Mouse (Mus musculus) cerebellum, adult 9-10 months (tissue): ENCODE data around the gene Gm21915.
A peak's percentile ranks its signal among the peaks of the same experiment; 100 is the strongest.

Experiments used
- DNase-seq: peaks from one replicate; pipeline ENCODE4 v3.0.0; 2022

The Gm21915 gene

DNA sequence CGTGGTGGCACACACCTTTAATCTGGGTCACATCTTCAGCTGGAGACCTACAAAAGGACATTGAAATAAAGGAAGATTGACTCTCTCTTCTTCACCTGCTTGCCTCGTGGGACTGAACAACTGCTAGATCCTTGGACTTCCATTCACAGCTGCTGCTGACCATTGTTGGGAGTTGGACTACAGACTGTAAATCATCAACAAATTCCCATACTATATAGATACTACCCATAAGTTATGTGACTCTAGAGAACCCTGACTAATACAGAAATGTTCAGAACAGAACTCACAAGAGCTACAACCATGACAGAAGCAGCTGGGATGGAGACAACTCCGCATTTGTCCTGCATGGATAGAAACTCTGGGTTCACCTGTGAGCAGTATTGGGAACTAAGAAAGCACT is at the start of gene Gm21915:
TSS of gene Gm21915 (plus strand) at position 301 of the 400 bp plus-strand sequence.
- no peak for DNase-seq

DNA sequence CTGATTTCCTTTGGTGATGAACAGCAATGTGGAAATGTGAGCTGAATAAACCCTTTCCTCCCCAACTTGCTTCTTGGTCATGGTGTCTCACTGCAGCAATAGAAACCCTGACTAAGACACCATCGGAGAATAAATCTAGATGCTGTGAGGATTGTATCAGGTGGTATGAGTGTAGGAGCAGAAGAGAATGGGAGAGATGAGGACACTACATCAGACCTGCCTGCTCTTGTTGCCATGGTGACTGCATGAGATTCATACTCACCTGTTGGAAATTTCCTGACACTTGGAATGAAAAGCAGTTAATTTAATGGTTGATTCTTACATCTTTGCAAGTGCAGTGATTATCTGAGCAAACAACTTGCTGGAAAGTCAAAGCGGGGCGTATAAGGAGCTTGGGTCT is 48.1 kb upstream of the Gm21915 start:
- DNase-seq: no peak

DNA sequence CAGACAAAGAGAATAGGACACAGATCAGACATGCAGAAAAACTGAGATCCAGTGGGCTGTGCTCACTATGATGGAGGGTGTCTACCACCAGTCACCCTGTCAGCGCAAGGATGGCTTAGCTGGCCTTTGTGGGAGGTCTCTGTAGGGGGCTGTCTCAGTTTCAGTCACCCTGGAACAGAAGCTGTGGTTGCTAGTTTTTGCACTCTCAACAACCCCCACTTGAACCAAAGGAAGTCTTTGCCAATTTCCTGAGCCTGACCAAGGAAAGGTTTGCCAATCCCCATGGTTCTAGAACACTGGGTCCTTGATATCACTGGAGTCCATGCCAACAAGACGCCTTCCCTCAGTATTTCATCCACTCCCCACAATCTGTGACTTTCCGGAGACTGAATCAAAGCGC is 47.6 kb upstream of the Gm21915 start:
- no peak for DNase-seq

DNA sequence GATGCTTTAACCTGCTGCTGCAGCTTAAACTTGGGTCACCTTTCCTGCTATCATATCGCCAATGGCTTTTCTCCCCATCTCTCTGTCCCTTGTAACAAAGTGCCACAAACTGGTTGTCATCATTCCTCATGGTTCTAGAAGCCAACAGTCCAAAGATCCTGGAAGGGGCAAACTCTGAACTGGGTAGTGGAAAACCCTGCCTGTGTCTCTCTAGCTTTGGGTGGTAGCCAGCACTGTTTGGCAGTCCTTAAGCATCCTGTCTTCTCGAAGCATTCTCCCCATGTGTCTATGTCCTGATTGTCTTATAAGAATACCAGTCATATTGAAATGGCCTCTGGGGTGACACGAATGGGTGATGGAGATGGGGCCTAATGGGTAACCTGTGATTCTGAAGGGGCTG is 45.1 kb upstream of the Gm21915 start:
- no peak for DNase-seq

DNA sequence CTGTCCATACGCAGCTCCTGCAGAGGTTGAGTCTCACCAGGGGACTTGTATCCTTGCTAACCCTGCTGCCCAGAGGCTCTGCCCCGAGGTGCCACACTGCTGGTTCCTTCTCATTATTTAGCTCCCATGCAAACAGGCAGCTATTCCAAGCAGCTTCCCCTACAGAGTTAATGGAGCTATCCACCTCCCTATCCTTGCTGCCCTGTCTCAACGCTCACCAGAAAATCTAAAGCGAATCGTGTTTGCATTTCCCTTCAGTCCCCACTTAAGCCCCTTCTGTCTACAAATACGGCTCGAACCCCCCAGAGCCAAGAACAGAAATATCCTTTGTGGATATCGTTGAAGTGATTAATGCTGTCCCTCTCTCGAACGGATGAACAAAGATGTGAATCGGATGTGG is 43.8 kb upstream of the Gm21915 start:
- no peak for DNase-seq

DNA sequence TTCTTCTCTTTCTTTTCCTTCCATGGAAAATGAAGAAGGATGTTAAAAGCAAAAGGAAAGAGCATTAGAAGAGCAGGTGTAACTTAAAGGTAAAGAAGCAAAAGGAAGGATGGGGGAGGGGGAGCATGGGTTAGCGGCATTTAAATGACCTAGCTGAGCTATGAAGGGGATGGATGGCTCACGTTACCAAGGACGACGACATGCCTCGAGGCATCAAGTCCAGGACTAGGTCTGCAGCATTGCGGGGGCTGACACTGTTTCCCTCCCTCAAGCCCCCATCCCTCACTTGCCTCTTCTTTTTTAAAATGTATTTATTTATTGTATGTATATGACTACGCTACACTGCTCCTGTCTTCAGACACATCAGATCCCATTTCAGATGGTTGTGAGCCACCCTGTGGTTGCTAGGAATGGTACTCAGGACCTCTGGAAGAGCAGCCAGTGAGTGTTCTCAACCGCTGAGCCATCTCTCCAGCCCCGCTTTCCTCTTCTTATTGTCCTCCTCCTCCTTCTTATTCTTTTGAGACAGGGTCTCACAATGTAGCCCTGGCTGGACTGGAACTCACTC is 43.2 kb upstream of the Gm21915 start:
- no peak for DNase-seq

DNA sequence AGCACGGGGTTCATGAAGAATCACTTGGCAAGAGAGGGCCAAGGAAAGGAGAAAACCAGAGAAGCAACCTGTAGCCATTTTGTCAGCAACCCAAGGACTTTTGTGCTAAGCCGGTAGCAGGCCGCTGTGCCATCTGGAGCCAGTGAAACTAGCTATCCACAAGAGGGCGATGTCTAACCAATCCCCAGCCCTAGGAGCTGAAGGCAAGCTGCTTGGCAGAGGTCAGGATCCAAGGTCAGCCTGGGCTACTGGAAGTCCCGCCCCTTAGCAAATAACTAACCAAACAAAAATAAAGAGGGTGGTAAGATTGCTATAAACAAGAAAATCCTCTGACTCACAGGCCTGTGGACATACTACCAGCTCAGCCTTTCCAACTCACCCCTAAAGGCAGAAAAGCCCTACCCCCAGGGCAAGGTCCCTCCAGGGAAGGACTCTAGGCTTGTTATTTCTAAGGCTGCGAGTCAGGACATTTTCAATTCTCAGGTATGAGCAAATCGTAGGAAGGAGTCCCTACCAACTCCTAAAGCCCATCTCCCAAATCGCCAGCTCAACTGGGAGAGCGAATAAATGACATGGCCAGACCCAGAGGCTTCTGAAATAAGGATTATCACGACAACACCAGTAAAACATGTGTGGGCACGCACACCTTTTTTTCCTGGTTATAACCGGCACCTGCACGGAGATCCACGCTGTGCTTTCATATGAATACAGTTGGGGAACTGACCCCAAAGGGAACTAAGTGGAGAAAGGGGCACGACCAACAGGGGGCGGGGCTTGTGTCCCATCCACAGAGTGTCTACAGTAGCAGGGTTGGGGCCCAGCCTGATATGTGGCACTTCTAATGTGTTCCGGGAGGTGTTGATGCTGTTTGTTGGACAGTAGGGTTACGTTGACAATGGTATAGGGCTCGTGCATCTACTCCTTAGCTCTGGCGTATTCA is 42.0 kb upstream of the Gm21915 start:
- DNase-seq: peak; percentile 82

DNA sequence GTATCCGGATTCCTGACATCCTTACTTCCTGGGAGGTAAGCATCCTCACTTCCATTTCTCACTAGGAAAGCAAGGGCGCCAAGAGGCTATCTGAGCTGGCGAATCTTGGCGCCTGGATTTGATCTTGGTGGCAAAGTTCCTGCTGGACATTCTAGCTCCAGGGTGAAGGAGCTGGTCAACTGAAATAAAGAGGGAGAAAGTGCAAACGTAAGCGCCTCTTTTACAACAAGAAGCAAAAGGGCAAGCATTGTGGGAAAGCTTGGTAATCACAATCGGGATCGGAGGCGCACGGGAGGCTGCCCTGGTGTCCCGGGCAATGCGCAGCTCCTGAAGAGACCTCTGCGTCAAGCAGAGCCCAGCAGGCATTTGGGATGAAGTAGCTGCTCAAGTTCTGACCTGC is 41.0 kb upstream of the Gm21915 start:
- DNase-seq: no peak

DNA sequence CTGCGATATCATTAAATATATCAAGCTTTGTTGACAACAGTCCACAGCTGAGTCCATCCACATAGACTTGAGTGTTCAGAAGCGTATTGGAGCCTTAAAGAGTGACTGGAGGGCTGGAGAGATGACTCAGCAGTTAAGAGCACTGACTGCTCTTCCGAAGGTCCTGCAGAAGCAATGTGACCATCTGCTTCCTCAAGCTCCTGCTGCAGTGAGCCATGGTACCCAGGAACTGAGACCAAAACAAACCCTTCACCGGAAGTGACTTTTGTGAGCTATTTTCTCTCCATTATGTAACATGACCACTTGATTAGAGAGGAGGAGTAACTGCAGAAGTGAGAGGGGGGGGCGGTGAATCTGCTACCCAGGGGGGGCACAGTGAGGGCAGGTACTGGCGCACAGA is 39.3 kb upstream of the Gm21915 start:
- DNase-seq: no peak

DNA sequence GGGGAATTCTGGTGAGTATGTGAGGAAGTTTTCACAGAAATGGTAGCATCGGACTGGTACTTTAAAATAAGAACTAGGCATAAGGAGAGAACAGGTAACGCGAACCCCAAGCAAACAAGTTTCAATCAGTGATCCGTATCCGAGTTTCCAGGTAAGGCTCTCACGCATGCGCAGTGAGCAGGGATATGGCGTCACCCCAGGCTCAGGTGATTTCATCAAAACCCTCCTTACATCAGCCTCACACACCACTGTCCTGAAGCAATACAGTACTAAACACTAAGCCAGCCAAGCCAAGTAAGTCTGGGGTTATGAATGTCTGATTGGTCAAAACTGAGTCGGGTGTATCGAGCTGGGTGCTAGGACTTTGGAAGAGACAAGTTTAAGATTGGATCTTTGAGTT is 38.9 kb upstream of the Gm21915 start:
- no peak for DNase-seq

DNA sequence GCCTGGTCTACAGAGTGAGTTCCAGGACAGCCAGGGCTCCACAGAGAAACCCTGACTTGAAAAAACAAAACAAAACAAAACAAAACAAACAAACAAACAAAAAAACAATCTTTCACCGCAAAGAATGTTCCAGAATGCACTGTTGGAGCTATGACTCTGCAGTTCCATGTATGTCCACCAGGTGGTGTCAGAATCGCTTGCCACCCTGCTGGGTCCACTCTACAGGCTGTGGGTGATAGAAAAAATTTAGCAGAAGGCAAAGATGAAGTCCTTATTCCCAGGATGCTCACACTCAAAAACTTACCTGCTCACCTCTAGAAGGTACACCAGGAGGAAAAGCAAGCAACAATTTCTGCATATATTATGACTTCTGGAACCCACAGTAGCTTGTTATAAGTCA is 34.4 kb upstream of the Gm21915 start:
- DNase-seq: peak; percentile 87

DNA sequence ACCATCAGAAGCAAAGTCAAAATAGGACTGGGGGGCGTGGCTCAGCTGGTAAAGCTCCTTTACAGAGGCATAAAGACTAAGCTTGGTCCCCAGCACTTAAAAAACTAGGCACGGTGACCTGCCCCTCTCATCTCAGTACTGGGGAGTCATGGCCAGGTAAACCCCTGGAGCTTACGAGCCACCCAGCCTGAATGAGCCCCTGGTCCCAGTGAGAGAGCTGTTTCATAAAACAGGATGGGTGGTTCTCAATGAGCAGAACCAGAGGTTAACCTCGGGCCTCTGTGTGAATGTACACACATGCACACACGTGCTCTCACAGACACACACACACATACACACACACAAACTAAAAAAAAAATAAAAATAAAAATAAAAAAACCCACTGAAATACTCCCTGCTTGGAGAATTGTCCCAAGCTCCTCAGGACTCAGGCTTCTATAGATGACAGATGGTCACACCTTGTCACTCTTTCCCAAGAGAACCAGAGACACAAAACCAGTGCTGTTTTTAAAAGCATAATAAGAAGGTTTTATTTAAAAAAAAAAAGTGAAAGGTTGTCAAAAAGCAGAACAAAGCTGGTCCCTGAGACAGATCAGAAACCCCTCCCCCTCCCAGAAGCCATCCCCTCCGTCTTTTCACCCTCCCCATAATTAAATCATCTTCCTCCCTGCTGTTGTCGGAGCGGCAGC is 32.6 kb upstream of the Gm21915 start:
- DNase-seq: no peak

DNA sequence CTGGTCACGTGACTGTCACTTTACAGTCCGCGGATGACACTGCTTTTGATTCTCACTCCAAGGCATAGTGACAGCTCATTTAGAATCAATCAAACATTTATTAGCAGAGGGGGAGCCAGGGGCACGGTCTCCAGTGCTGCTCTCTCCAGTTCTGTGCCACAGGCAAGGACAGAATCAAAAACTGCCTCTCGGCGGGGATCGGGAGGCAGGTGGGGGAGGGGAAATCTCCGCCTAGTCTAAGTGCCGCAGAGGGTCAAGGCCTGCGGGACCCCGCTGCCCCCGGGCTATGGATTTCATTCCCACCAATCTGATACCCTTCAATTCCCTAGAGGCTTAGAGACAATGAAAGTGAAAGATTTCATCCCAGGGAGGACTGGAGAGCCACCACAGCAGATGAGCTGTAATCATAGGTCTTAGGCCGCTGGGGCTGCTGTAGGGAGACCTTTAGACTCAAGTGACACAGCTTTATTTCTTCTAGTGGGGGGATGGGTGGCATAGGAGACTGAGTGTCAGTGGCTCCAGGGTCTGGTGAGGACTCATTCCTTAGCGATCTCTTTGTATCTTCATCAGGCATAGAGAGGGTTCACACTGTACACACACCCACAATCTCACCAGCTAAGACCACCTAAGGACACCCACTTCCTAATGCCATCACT is 31.9 kb upstream of the Gm21915 start:
- peak; percentile 77 for DNase-seq

DNA sequence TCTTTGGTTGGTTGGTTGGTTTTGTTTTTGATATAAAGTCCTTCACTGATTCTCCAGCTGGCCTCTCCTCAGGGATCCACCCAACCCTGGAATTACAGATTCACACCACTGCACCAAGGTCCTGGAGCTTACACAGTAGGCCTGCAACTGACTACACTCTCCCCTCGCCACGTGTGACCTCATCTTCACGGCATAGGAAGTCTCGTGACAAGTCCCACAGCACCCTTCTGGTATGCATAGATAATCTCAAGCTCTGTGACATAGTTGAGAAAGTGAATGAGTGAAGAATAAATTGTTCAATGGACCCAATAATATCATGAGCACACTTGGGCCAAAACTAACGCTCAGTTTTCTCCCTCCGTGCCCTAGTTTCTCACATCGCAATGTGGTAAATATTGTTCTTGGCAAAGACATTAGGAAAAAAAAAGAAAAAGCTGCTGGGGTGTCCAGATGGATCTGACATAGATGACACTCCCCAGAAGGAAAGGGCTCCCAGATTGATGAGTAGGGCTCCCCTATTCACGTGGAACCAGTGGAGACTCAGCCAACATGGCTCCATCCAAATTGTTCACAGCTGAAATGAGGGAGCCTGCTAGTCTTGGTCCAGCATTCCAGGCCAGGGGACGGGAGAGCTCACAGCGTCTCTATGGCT is 30.8 kb upstream of the Gm21915 start:
- DNase-seq: peak; percentile 73

DNA sequence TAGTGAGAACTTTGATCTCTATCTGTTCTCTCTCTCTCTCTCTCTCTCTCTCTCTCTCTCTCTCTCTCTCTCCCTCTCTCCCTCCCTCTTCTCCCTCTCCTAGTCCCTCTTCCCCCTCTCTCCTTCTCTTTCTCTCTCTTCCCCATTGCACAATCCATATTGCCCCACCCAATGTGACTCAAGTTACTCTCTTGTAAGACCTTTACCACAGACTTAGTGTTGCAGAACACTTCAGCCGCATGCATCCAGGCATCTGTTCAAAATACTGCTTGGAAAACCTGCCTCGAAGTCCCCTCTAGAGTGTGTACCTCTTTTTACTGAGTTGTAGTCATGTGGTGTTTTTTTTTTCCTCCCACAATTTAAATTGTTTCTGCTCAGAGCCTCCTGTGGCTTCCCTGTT is 29.1 kb upstream of the Gm21915 start:
- DNase-seq: no peak

DNA sequence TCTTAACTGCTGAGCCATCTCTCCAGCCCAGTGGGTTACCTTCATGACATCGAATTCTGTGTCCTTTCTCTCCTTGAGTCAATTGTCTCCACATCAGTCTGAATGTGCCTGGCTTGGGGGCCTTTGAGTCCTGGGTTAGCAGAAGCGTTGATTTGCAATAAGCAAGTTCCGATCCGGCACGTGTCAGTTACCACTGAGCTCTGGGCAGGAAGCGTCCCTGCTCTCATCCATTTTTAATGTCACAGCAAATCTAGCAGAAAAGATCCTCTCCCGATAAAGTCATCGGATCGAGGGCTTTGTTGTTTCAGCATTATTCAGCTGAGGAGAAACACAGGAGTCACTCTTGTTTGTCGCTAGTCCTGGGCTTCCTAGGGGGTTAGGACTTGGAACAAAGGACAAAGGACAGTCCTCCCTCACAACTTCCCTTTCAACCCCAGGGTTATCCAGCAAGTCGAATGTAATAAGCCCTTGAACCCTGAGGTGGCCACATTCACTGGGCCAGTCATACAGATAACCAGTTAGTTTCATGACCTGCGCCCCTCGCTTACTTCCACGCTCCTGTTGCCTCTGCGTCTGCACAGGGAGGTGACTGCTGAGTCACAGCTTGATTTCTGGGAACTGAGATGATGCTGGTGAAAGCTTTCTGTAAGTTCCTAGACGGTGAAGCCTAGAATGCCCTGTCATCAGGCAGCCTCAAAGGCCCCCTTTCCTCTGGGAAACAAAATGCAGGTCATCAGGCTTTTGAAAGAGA is 27.8 kb upstream of the Gm21915 start:
- DNase-seq: no peak

DNA sequence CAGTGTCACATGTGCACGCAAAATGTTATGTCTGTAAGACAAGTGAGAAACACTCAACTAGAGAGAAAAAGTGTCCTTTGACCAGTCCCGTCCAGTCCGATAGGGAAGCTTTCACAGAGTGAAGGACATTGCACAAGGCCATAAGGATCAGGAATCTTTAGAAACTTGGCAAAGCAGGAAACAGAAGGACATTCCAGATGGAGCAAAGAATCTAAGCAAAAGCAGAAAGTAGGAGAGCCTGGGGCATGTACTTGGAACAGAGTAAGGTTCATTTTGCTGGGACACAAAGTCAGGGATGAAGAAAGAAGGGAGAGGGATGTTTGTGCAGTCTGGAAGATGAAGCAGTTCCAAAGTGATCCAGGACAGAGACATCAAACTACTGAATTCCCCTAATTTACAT is 21.0 kb upstream of the Gm21915 start:
- DNase-seq: no peak

DNA sequence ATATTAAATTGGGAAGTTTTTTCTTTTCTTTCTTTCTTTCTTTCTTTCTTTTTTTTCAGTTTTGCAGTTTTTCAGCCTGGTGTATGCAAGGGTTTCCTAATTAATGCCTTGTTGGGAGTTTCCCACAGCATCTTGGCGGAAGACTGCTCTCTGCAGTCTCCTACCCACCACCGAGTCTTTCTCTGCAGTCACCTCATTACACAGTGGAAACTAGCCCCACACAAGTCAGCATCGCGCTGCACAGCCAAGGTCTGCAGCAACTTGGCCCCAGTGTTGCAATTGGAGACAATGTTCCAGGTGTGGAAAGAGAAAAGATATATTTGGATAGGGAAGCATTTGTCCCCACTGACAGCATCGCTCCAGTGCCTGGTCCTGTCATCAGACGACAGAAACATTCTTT is 20.4 kb upstream of the Gm21915 start:
- DNase-seq: no peak

DNA sequence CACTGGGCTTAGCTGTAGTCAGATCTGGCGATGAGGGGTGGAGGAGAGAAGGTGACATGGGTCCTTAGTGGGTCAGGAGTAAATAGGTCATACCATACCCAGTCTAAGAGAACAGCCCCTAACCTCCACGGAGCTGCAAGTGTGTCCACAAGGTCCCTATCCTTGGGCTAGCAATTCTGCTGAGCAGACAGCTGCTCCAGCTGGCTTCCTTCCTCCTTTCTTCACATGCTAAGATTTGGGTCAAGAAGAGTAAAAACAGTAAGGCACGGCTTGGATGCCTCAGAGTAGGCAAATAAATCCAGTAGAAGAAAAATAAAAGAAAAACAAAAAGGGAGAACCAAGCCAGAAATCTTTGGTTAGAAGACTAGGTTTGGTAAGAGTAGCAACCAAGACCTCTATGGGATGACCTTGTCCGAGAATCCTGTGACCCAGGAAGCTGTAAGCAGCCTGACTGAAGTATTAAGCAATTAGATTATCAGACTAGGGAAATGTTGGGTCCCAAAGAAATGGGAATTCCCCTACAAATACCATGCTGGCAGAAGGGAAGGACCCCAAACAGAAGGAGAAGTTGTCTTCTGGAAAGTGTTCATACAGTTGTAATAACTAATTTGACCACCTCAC is 19.1 kb upstream of the Gm21915 start:
- no peak for DNase-seq

DNA sequence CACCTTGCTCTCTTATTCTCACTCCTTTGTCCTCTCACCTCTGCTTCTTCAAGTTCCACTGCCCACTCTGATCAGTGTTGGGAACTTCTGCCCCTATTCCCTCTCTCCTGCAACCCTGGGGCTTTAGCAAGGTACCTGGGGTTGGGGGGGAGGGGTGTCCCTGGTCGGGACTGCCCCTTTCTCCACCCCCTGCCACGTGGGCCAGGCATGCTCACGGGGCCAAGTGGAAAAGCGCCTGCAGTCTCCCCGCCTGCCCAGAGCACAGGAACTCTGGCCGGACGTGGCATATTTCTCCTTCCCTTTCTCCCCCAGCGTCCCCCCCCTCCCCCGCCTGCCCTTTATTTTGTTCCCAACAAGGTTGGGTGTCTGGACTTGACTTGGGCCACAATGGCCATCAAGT is 17.7 kb upstream of the Gm21915 start:
- no peak for DNase-seq

DNA sequence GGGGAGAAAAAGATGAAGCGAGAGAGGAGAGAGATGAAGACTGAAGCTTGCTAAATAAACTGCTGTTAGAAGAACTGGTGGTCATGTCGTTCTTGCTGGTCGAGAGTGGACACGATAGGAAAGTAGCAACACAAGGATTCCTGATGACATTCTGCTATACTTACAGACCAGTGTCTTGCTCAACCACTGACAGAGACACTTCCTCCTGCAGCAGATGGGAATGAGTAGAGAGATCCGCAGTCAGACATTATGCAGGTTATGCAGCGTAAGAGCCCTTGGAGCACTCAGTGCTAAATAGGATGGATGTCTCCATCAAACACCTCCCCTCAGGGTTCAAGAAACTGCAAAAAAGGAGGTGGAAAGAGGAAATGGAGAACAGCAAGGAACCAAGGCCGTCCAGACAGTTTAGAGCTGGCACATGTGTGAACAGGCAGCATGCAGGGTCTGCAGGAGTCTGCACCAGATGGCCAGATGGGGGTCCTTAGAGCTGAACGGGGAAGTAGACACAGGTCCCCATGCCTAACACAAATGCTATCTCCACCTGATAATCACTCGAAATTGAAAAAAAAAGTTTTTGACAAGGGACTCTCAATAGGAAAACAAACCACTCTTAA is 4.1 kb upstream of the Gm21915 start:
- DNase-seq: no peak
